Mouse (Mus musculus): Measurements from ENCODE around the gene Eef1a2. TPM values are rescaled to one million over a fixed set of nuclear protein-coding genes. Genes with fewer than 3 reads are reported as not detected.

Eef1a2 gene
- not detected for total RNA-seq (2023)

GRCm38 (mm10) chr2:181156248-181157121 lies at the start of gene Eef1a2:
Eef1a2 (minus strand) TSS chr2:181157014.

GRCm38 (mm10) chr2:181202422-181202821 lies 45.6 kb upstream of the Eef1a2 start, which contains the start of gene Ptk6:
Ptk6 (minus strand) TSS chr2:181202789.

GRCm38 (mm10) chr2:181187121-181188000 lies 30.5 kb upstream of the Eef1a2 start, which contains the start of gene Ppdpf:
Ppdpf (plus strand) TSS chr2:181187247.

GRCm38 (mm10) chr2:181134591-181135445 lies 22.0 kb downstream of the Eef1a2 start, which contains the start of gene Kcnq2:
Kcnq2 (minus strand) TSS chr2:181135300.

Other genes with a start within 250 kb of the Eef1a2 start
- 10 to 100 TPM; 72.0 to 73.2 TPM for gene Ythdf1, start 236.1 kb downstream of the Eef1a2 start, total RNA-seq (2023)
- gene Birc7, start 228.0 kb downstream of the Eef1a2 start, total RNA-seq (2023), result not detected
- 1 to 10 TPM in 1 of 2 experiments, not detected in 1; 3.5 TPM for gene Nkain4, start 202.3 kb downstream of the Eef1a2 start, total RNA-seq (2023)
- 10 to 100 TPM; 51.0 to 54.5 TPM for gene Arfgap1, start 189.8 kb downstream of the Eef1a2 start, total RNA-seq (2023)
- 1 to 10 TPM; 1.5 to 1.8 TPM for gene Col20a1, start 170.5 kb downstream of the Eef1a2 start, total RNA-seq (2023)
- not detected for gene Chrna4, start 113.5 kb downstream of the Eef1a2 start, total RNA-seq (2023)
- gene Kcnq2, start 21.7 kb downstream of the Eef1a2 start, total RNA-seq (2023), result not detected
- 10 to 100 TPM; 61.3 to 68.4 TPM for gene Ppdpf, start 30.2 kb upstream of the Eef1a2 start, total RNA-seq (2023)
- under 1 TPM in 1 of 2 experiments, not detected in 1; 0.34 TPM for gene Ptk6, start 45.8 kb upstream of the Eef1a2 start, total RNA-seq (2023)
- not detected for gene Srms, start 56.2 kb upstream of the Eef1a2 start, total RNA-seq (2023)
- not detected for gene Fndc11, start 63.0 kb upstream of the Eef1a2 start, total RNA-seq (2023)
- gene Helz2, start 85.0 kb upstream of the Eef1a2 start, total RNA-seq (2023), result 10 to 100 TPM; 57.6 to 57.7 TPM
- 10 to 100 TPM; 26.5 to 28.5 TPM for gene Gmeb2, start 131.0 kb upstream of the Eef1a2 start, total RNA-seq (2023)
- gene Stmn3, start 157.5 kb upstream of the Eef1a2 start, total RNA-seq (2023), result not detected
- gene Rtel1, start 162.7 kb upstream of the Eef1a2 start, total RNA-seq (2023), result 10 to 100 TPM; 24.7 to 26.6 TPM
- gene Zgpat, start 207.9 kb upstream of the Eef1a2 start, total RNA-seq (2023), result 10 to 100 TPM; 39.2 to 39.5 TPM
- 10 to 100 TPM; 54.3 to 60.9 TPM for gene Arfrp1, start 208.4 kb upstream of the Eef1a2 start, total RNA-seq (2023)
- gene Lime1, start 223.1 kb upstream of the Eef1a2 start, total RNA-seq (2023), result 10 to 100 TPM; 23.7 to 30.1 TPM